In the genomic region with DNA sequence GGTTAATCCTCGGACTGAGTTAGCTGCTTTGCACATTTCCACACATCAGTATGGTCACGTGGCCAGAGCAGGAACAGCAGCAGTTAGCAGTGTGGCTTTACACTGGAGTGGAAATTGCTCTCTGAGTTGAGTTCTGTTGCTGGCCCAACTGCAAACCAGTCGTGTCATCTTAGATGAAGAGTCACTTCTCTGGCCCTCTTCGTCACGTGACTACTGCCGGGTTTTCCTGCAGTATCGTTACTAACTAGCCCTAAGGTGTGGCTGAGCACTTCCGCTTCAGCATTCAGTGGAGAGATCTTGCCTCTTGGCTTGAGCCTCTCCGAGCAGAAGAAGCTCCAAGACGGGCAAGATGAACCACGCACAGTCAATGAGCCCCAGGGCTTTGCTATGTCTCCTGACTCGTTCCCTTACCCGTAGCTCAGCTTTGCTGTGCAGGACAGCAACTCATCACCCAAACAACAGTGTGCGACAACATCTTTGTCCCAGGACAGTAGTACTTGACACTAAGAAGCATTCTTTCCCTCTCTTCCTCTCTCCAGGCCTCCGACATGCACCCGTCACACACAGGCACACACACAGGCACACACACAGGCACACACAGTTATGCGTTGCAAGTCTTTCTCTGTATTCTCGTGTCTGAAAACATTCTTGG, we compare ENCODE assay signal across 23 mouse cellular contexts.
DNase-seq lines count a peak whose midpoint lies in the region; ATAC-seq and TF ChIP-seq lines count a peak whose summit lies in the region.
"Had no signal": no experiment of that assay in that cellular context is flagged by ENCODE, and none has a peak within 500 bp of the region (broad histone marks: within the 10 kb centered on the region; RNA-seq: fewer than 3 reads in every experiment).

No protein-coding gene starts in this region.

- ATAC-seq in embryonic facial prominence, embryonic 15.5 days (ENCODE audit: insufficient number of reproducible peaks, low FRiP score, low TSS enrichment, low read depth): no peak
- ATAC-seq: CD4-positive, CD25-positive, alpha-beta regulatory T cell, adult 4 months; forebrain, embryonic 14.5 days; hindbrain, embryonic 16.5 days; inflammation-experienced regulatory T-cells, adult 6 months had no signal

- H3K79me2 ChIP-seq in heart, adult 2 months (replicated peaks; ENCODE audit: control insufficient read depth, insufficient read depth, low read length): no peaks in the 10 kb centered on the region
- H3K79me2 ChIP-seq in CH12.LX (replicated peaks; ENCODE audit: control insufficient read depth, extremely low read depth, insufficient read depth, poor library complexity, severe bottlenecking): no peaks in the 10 kb centered on the region

- no peaks in the 10 kb centered on the region for H3K9me3 ChIP-seq in heart, embryonic 10.5 days
- H3K9me3 ChIP-seq in CH12.LX (replicated peaks; ENCODE audit: low read length): no peaks in the 10 kb centered on the region
- no peaks in the 10 kb centered on the region for H3K9me3 ChIP-seq in embryonic facial prominence, embryonic 15.5 days (replicated peaks)
- H3K9me3 ChIP-seq: embryonic facial prominence, embryonic 12.5 days; forebrain, embryonic 10.5 days; heart, embryonic 15.5 days had no signal

- in situ Hi-C loops in CH12.LX (cut with MboI; ENCODE audit: low pct_ligation_motif_present, low pct_unique_long_range_greater_than_20kb, low sequenced_read_pairs): no loop called here

- H3K27me3 ChIP-seq in heart, embryonic 10.5 days (ENCODE audit: insufficient read depth, poor library complexity, severe bottlenecking): no peaks in the 10 kb centered on the region
- H3K27me3 ChIP-seq in heart, adult 2 months (ENCODE audit: control insufficient read depth, insufficient read depth, low read length): no peaks in the 10 kb centered on the region
- peaks cover 3% of the 10 kb centered on the region for H3K27me3 ChIP-seq in CH12.LX (replicated peaks)
- H3K27me3 ChIP-seq in embryonic facial prominence, embryonic 15.5 days: no peaks in the 10 kb centered on the region
- H3K27me3 ChIP-seq: embryonic facial prominence, embryonic 12.5 days; heart, embryonic 15.5 days had no signal

- TF ChIP-seq RAD21 in CH12.LX (IDR thresholded peaks at IDR 0.05; ENCODE audit: low read depth, low read length): no peak

- H3K27ac ChIP-seq in heart, embryonic 10.5 days: no peak overlapping the region
- no peak overlapping the region for H3K27ac ChIP-seq in heart, adult 2 months
- H3K27ac ChIP-seq in CH12.LX (ENCODE audit: insufficient read depth, low read depth): no peak overlapping the region
- H3K27ac ChIP-seq in embryonic facial prominence, embryonic 15.5 days (replicated peaks): peak overlapping the region; percentile 31
- H3K27ac ChIP-seq: embryonic facial prominence, embryonic 12.5 days; forebrain, embryonic 10.5 days; gastrocnemius, adult 2 months; heart, embryonic 15.5 days had no signal

- dilution Hi-C loops in CH12.LX (cut with MboI; ENCODE audit: extremely low pct_ligation_motif_present, extremely low pct_unique_long_range_greater_than_20kb, low sequenced_read_pairs): no loop called here

- H3K4me3 ChIP-seq in heart, embryonic 10.5 days: no peak overlapping the region
- no peak overlapping the region for H3K4me3 ChIP-seq in heart, adult 2 months
- no peak overlapping the region for H3K4me3 ChIP-seq in CH12.LX (replicated peaks in 1 of 3; ENCODE audit: low read depth in 2 of 3, low read length in 2 of 3, poor library complexity in 1 of 3)
- no peak overlapping the region for H3K4me3 ChIP-seq in embryonic facial prominence, embryonic 15.5 days (replicated peaks)
- H3K4me3 ChIP-seq: embryonic facial prominence, embryonic 12.5 days; erythroblast, embryonic 14.5 days; forebrain, embryonic 10.5 days; gastrocnemius, adult 2 months; heart, embryonic 15.5 days had no signal

- no peak for TF ChIP-seq EP300 in heart, adult 2 months (IDR thresholded peaks at IDR 0.05; ENCODE audit: insufficient read depth, low read depth, low read length)
- no peak for TF ChIP-seq EP300 in CH12.LX (IDR thresholded peaks at IDR 0.05; ENCODE audit: low read length)

- H3K9ac ChIP-seq in heart, adult 2 months (ENCODE audit: low read depth, low read length): no peak overlapping the region
- H3K9ac ChIP-seq in CH12.LX (ENCODE audit: insufficient read depth, low read depth): no peak overlapping the region
- H3K9ac ChIP-seq in embryonic facial prominence, embryonic 15.5 days: no peak overlapping the region
- H3K9ac ChIP-seq: embryonic facial prominence, embryonic 12.5 days; heart, embryonic 15.5 days had no signal

- WGBS in heart, embryonic 10.5 days: 82% methylated on average over 18 of the region's 18 CpGs
- WGBS in heart, adult 2 months: 90% methylated on average over 18 of the region's 18 CpGs
- WGBS in embryonic facial prominence, embryonic 15.5 days: 63% methylated on average over 18 of the region's 18 CpGs

- intact Hi-C loops in heart, adult 2 months (cut with DNase I): no loop called here

- H3K4me1 ChIP-seq in heart, embryonic 10.5 days: peaks cover 21% of the 10 kb centered on the region
- no peaks in the 10 kb centered on the region; the same call in 1 of the 2 replicates for H3K4me1 ChIP-seq in heart, adult 2 months (ENCODE audit: control insufficient read depth, insufficient read depth, low read length)
- H3K4me1 ChIP-seq in CH12.LX (ENCODE audit: control insufficient read depth in 1 of 2, insufficient read depth in 2 of 2): peaks cover 13 to 15% of the 10 kb centered on the region in 2 experiments
- H3K4me1 ChIP-seq in embryonic facial prominence, embryonic 15.5 days: peaks cover 18% of the 10 kb centered on the region
- H3K4me1 ChIP-seq: embryonic facial prominence, embryonic 12.5 days had no signal

- TF ChIP-seq POLR2A in heart, adult 2 months (IDR thresholded peaks at IDR 0.05; ENCODE audit: insufficient read depth, low read depth, low read length): no peak
- no peak for TF ChIP-seq POLR2A in CH12.LX (IDR thresholded peaks at IDR 0.05; ENCODE audit: low read depth, low read length)

- no peak for TF ChIP-seq CTCF in heart, adult 2 months (IDR thresholded peaks at IDR 0.05)
- no peak for TF ChIP-seq CTCF in CH12.LX (conservative IDR thresholded peaks at IDR 0.05 in 1 of 2, IDR thresholded peaks at IDR 0.05 in 1 of 2; ENCODE audit: low read depth in 2 of 2, low read length in 2 of 2)

- no peak overlapping the region for H3K4me2 ChIP-seq in CH12.LX (ENCODE audit: insufficient read depth, low read depth, poor library complexity, severe bottlenecking)
- H3K4me2 ChIP-seq in embryonic facial prominence, embryonic 15.5 days (replicated peaks): no peak overlapping the region
- H3K4me2 ChIP-seq: embryonic facial prominence, embryonic 12.5 days; heart, embryonic 11.5 days; heart, embryonic 15.5 days had no signal

- peak; percentile 70 for DNase-seq in heart, embryonic 10.5 days (ENCODE audit: low spot score)
- DNase-seq in heart, adult 2 months: no peak
- DNase-seq in 416B (ENCODE audit: low read depth): peak; percentile 32
- DNase-seq in CH12.LX (ENCODE audit: extremely low read depth): no peak
- no peak for DNase-seq in thymus, postnatal 25 days
- DNase-seq: adrenal gland, adult 2 months; adrenal gland, postnatal 25 days; cerebellum, adult 2 months; cerebellum, postnatal 10 days; embryo, embryonic 11 days; gastrocnemius, adult 2 months; gastrocnemius, postnatal 25 days; kidney, adult 18-20 months had no signal

- H3K36me3 ChIP-seq in heart, embryonic 10.5 days: no peaks in the 10 kb centered on the region
- no peaks in the 10 kb centered on the region for H3K36me3 ChIP-seq in heart, adult 2 months (ENCODE audit: control insufficient read depth, insufficient read depth, low read length)
- H3K36me3 ChIP-seq in CH12.LX (replicated peaks in 1 of 2; ENCODE audit: control insufficient read depth in 1 of 2, insufficient read depth in 1 of 2, low read length in 1 of 2): no peaks in the 10 kb centered on the region
- no peaks in the 10 kb centered on the region for H3K36me3 ChIP-seq in embryonic facial prominence, embryonic 15.5 days
- H3K36me3 ChIP-seq: embryonic facial prominence, embryonic 12.5 days; forebrain, embryonic 10.5 days; heart, embryonic 15.5 days had no signal

TF ChIP-seq in CH12.LX, 34 proteins besides CTCF, POLR2A, EP300 and RAD21:
- TF ChIP-seq POLR2AphosphoS2 (IDR thresholded peaks at IDR 0.05; ENCODE audit: low read depth, low read length): no peak
- TF ChIP-seq JUN (IDR thresholded peaks at IDR 0.05; ENCODE audit: insufficient read depth, low read depth, low read length): no peak
- TF ChIP-seq MEF2A (IDR thresholded peaks at IDR 0.05; ENCODE audit: borderline replicate concordance, low read depth, low read length): no peak
- TF ChIP-seq BHLHE40 (IDR thresholded peaks at IDR 0.05; ENCODE audit: low read depth, low read length): peak; percentile 36; the same call in 1 of the 2 replicates
- TF ChIP-seq ETS1 (conservative IDR thresholded peaks at IDR 0.05; ENCODE audit: low read depth, low read length): no peak
- peak; percentile 60 for TF ChIP-seq USF1 (IDR thresholded peaks at IDR 0.05; ENCODE audit: low read depth, low read length)
- TF ChIP-seq TBP (conservative IDR thresholded peaks at IDR 0.05; ENCODE audit: low read depth, low read length): no peak
- TF ChIP-seq USF2 (conservative IDR thresholded peaks at IDR 0.05; ENCODE audit: low read depth, low read length): peak; percentile 54
- no peak for TF ChIP-seq MXI1 (IDR thresholded peaks at IDR 0.05; ENCODE audit: low read depth, low read length)
- no peak for TF ChIP-seq SIN3A (IDR thresholded peaks at IDR 0.05; ENCODE audit: low read length)
- TF ChIP-seq ZC3H11A (IDR thresholded peaks at IDR 0.05; ENCODE audit: low read depth, low read length): no peak

Comparison
In these comparisons a context has a peak if more than half of its experiments do, and no peak if none do; other contexts are left out.
1. DNase-seq: peak in heart, embryonic 10.5 days (single experiment) and 416B (single experiment); none in heart, adult 2 months (0 of 2), CH12.LX (single experiment) and thymus, postnatal 25 days (single experiment).